In the genomic region with DNA sequence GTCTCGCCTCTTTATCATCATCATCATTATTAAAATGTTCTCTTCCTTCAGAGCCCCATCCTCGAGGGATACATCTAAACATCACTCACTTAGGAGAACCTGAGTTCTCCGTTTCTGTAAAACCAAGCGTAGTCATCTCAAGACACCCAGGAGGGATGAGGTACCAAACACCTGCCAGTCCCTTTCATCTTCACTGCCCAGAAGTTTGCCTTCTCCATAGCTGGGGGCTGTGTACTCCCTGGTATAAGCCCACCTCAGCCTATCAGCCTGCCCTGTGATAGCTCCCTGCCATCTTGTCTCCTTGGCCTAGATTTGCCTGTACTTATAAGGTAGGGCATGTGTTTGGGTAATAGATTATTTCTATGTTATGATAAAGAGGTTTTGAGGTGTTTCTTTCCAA, we compare ENCODE assay signal across 8 mouse cellular contexts. TPM values are rescaled to one million over a fixed set of nuclear protein-coding genes. Genes with fewer than 3 reads are reported as not detected.
DNase-seq lines count a peak whose midpoint lies in the region; ATAC-seq and TF ChIP-seq lines count a peak whose summit lies in the region.

No protein-coding gene starts in this region.

- peaks cover 49% of the 10 kb centered on the region for H3K79me2 ChIP-seq in myocyte (ENCODE audit: control insufficient read depth, insufficient read depth)

- WGBS in kidney, embryonic 16.5 days = 9% methylated on average over 4 of the region's 4 CpGs
- WGBS in intestine, embryonic 14.5 days = 11% methylated on average over 4 of the region's 4 CpGs

- H3K27ac ChIP-seq in kidney, embryonic 16.5 days (ENCODE audit: low read length) = no peak overlapping the region
- H3K27ac ChIP-seq in cortical plate, adult 2 months (ENCODE audit: insufficient read depth, low read length) = no peak overlapping the region
- H3K27ac ChIP-seq in intestine, embryonic 14.5 days (ENCODE audit: low read depth) = no peak overlapping the region

- peak overlapping the region; percentile 93 for H3K4me3 ChIP-seq in kidney, embryonic 16.5 days (ENCODE audit: low read length)
- H3K4me3 ChIP-seq in cortical plate, adult 2 months (ENCODE audit: insufficient read depth, low read length) = peak overlapping the region; percentile 58
- H3K4me3 ChIP-seq in intestine, embryonic 14.5 days (ENCODE audit: low read depth, low read length) = peak overlapping the region; percentile 86
- peak overlapping the region; percentile 65 for H3K4me3 ChIP-seq in myocyte

- H3K36me3 ChIP-seq in kidney, embryonic 16.5 days (ENCODE audit: insufficient read depth, low read length) = no peaks in the 10 kb centered on the region
- no peaks in the 10 kb centered on the region for H3K36me3 ChIP-seq in intestine, embryonic 14.5 days (ENCODE audit: control insufficient read depth, insufficient read depth, low read length)
- no peaks in the 10 kb centered on the region for H3K36me3 ChIP-seq in myocyte (ENCODE audit: control insufficient read depth, insufficient read depth)

- TF ChIP-seq POLR2A in cortical plate, adult 2 months (IDR thresholded peaks at IDR 0.05; ENCODE audit: extremely low read depth, insufficient read depth, low read length) = no peak
- no peak for TF ChIP-seq POLR2A in myocyte (IDR thresholded peaks at IDR 0.05; ENCODE audit: insufficient read length, low read depth)

- no peaks in the 10 kb centered on the region for H3K9me3 ChIP-seq in kidney, embryonic 16.5 days (ENCODE audit: low read length)
- no peaks in the 10 kb centered on the region for H3K9me3 ChIP-seq in intestine, embryonic 14.5 days (ENCODE audit: control insufficient read depth, low read length)

- peak overlapping the region; percentile 57 for H3ac ChIP-seq in myocyte (ENCODE audit: control insufficient read depth, insufficient read length)

- no peak for ATAC-seq in kidney, embryonic 16.5 days (ENCODE audit: low FRiP score, low TSS enrichment)
- ATAC-seq in intestine, embryonic 14.5 days (replicated peaks; ENCODE audit: low FRiP score, low TSS enrichment, low read depth) = no peak
- no peak for ATAC-seq in granulocyte monocyte progenitor cell, adult 5-6 weeks (replicated peaks; ENCODE audit: poor library complexity, severe bottlenecking)

- no peaks in the 10 kb centered on the region for H3K27me3 ChIP-seq in kidney, embryonic 16.5 days (ENCODE audit: insufficient read depth, low read length)
- no peaks in the 10 kb centered on the region for H3K27me3 ChIP-seq in intestine, embryonic 14.5 days (replicated peaks; ENCODE audit: control insufficient read depth, insufficient read depth, low read length)
- H3K27me3 ChIP-seq in myocyte (ENCODE audit: control insufficient read depth, insufficient read depth, insufficient read length) = no peaks in the 10 kb centered on the region

- no peak for TF ChIP-seq CTCF in cortical plate, adult 2 months (IDR thresholded peaks at IDR 0.05; ENCODE audit: extremely low read depth, insufficient read depth, low read length)

- H3K4me2 ChIP-seq in kidney, embryonic 16.5 days (replicated peaks; ENCODE audit: low read depth, low read length) = peak overlapping the region; percentile 83
- H3K4me2 ChIP-seq in intestine, embryonic 14.5 days (ENCODE audit: low read length) = peak overlapping the region; percentile 87
- peak overlapping the region; percentile 94 for H3K4me2 ChIP-seq in myocyte (ENCODE audit: low read depth)

- no peak for DNase-seq in kidney, postnatal 25 days
- no peak for DNase-seq in intestine, embryonic 14.5 days (ENCODE audit: low spot score)
- no peak for DNase-seq in layer of hippocampus, adult 18-20 months (ENCODE audit: low spot score in 2 of 2)
- no peak for DNase-seq in frontal cortex, adult 2 months (ENCODE audit: extremely low spot score in 1 of 2, low spot score in 1 of 2)

- peak overlapping the region; percentile 93 for H3K9ac ChIP-seq in kidney, embryonic 16.5 days (replicated peaks; ENCODE audit: low read length)
- peak overlapping the region; percentile 77 for H3K9ac ChIP-seq in intestine, embryonic 14.5 days (ENCODE audit: low read length)

- peaks cover 17% of the 10 kb centered on the region for H3K4me1 ChIP-seq in kidney, embryonic 16.5 days (ENCODE audit: insufficient read depth, low read length)
- H3K4me1 ChIP-seq in cortical plate, adult 2 months (ENCODE audit: control insufficient read depth, insufficient read depth, low read length) = no peaks in the 10 kb centered on the region
- H3K4me1 ChIP-seq in intestine, embryonic 14.5 days (replicated peaks; ENCODE audit: control insufficient read depth, insufficient read depth, low read length) = peaks cover 13% of the 10 kb centered on the region

TF ChIP-seq in myocyte, 11 proteins besides CTCF, POLR2A, EP300 and RAD21:
- TF ChIP-seq E2F4 (IDR thresholded peaks at IDR 0.05; ENCODE audit: insufficient read depth) (no peak), POLR2AphosphoS2 (IDR thresholded peaks at IDR 0.05; ENCODE audit: insufficient read length, low read depth) (no peak), TCF3 (IDR thresholded peaks at IDR 0.05; ENCODE audit: insufficient read length, low read depth) (no peak), REST (IDR thresholded peaks at IDR 0.05; ENCODE audit: insufficient read depth, insufficient read length) (no peak), TCF12 (IDR thresholded peaks at IDR 0.05; ENCODE audit: insufficient read depth, poor library complexity, severe bottlenecking) (no peak), MYOD1 (IDR thresholded peaks at IDR 0.05; ENCODE audit: control insufficient read depth in 1 of 3, insufficient read length in 2 of 3, low read depth in 2 of 3) (no peak), CEBPB (IDR thresholded peaks at IDR 0.05; ENCODE audit: insufficient read depth, poor library complexity, severe bottlenecking) (no peak), MYOG (IDR thresholded peaks at IDR 0.05; ENCODE audit: control insufficient read depth in 1 of 3, insufficient read depth in 1 of 3, insufficient read length in 2 of 3, low read depth in 2 of 3) (no peak), SRF (IDR thresholded peaks at IDR 0.05; ENCODE audit: control insufficient read depth, insufficient read length, low read depth) (no peak), MAX (IDR thresholded peaks at IDR 0.05; ENCODE audit: low read depth) (no peak), USF1 (IDR thresholded peaks at IDR 0.05; ENCODE audit: low read depth) (no peak)

RNA-seq across cellular contexts. Expression of gene Eps15, which starts 1.1 kb away (rescaled TPM):
- 36.3 and 39.1 TPM in 2 replicates for polyA plus RNA-seq in kidney, embryonic 16.5 days (2015; fragmentation: Nextera tagmentation; extraction: Ambion mirVana)
- 148 and 159 TPM in 2 replicates for polyA plus RNA-seq in cortical plate, adult 2 months (2012; rRNA removed)
- polyA plus RNA-seq in intestine, embryonic 14.5 days (2014; fragmentation: Nextera tagmentation; extraction: Ambion mirVana) = 36.6 and 45.3 TPM in 2 replicates
- 23.7 TPM for polyA plus RNA-seq in myocyte (2012; fragmentation: generic; extraction: Trizol)
- 48.3 and 49.2 TPM in 2 replicates for total RNA-seq in granulocyte monocyte progenitor cell, adult 5-6 weeks (2014; fragmentation: Nextera tagmentation)
- total RNA-seq in granulocyte monocyte progenitor cell, adult 5-6 weeks (2017) = 28.3 and 35.2 TPM in 2 replicates
- total RNA-seq in layer of hippocampus, adult 18-20 months (2021) = 100 to 1,000 TPM; 218 to 234 TPM
- 119 and 124 TPM in 2 replicates for polyA plus RNA-seq in frontal cortex, adult 2 months (2012; rRNA removed)

RNA-seq across cellular contexts. Expression of gene Calr4, which starts 46.9 kb away (rescaled TPM):
- polyA plus RNA-seq in kidney, embryonic 16.5 days (2015; fragmentation: Nextera tagmentation; extraction: Ambion mirVana) = 0.18 and 0.54 TPM in 2 replicates
- polyA plus RNA-seq in cortical plate, adult 2 months (2012; rRNA removed) = 0.46 and 0.57 TPM in 2 replicates
- polyA plus RNA-seq in intestine, embryonic 14.5 days (2014; fragmentation: Nextera tagmentation; extraction: Ambion mirVana) = 0.11 TPM in 1 of 2 replicates, not detected in the other
- 0.34 TPM for polyA plus RNA-seq in myocyte (2012; fragmentation: generic; extraction: Trizol)
- not detected in 2 replicates for total RNA-seq in granulocyte monocyte progenitor cell, adult 5-6 weeks (2014; fragmentation: Nextera tagmentation)
- total RNA-seq in granulocyte monocyte progenitor cell, adult 5-6 weeks (2017) = not detected in 2 replicates
- total RNA-seq in layer of hippocampus, adult 18-20 months (2021) = 1 to 10 TPM in 1 of 2 experiments, under 1 TPM in 1; 0.94 to 1.4 TPM
- 0.76 and 1.1 TPM in 2 replicates for polyA plus RNA-seq in frontal cortex, adult 2 months (2012; rRNA removed)
